In genomic region chr13:42536501-42537210, GRCm38 (mm10) we compare ENCODE assay signal across 10 mouse cellular contexts.
DNase-seq lines count a peak whose midpoint lies in the region; ATAC-seq and TF ChIP-seq lines count a peak whose summit lies in the region.
"Had no signal": no experiment of that assay in that cellular context is flagged by ENCODE, and none has a peak within 500 bp of the region (broad histone marks: within the 10 kb centered on the region; RNA-seq: fewer than 3 reads in every experiment).

No protein-coding gene starts in this region.

- H3K27ac ChIP-seq in embryonic facial prominence, embryonic 14.5 days (replicated peaks; ENCODE audit: low read depth, low read length), result no peak overlapping the region
- H3K27ac ChIP-seq in embryonic facial prominence, embryonic 10.5 days (replicated peaks), result no peak overlapping the region
- peak overlapping the region; percentile 63 for H3K27ac ChIP-seq in heart, postnatal 0 days (ENCODE audit: low read depth)
- H3K27ac ChIP-seq: liver, embryonic 12.5 days had no signal

- H3K4me1 ChIP-seq in embryonic facial prominence, embryonic 14.5 days (ENCODE audit: control insufficient read depth, insufficient read depth, low read length), result no peaks in the 10 kb centered on the region
- H3K4me1 ChIP-seq in embryonic facial prominence, embryonic 10.5 days, result no peaks in the 10 kb centered on the region
- no peaks in the 10 kb centered on the region for H3K4me1 ChIP-seq in heart, postnatal 0 days (ENCODE audit: control insufficient read depth, insufficient read depth)
- H3K4me1 ChIP-seq: liver, embryonic 12.5 days had no signal

- H3K27me3 ChIP-seq in embryonic facial prominence, embryonic 14.5 days (replicated peaks; ENCODE audit: control insufficient read depth, insufficient read depth, low read length), result no peaks in the 10 kb centered on the region
- H3K27me3 ChIP-seq in embryonic facial prominence, embryonic 10.5 days (replicated peaks; ENCODE audit: low read depth, poor library complexity, severe bottlenecking), result peaks cover 5% of the 10 kb centered on the region; the same call in 1 of the 2 replicates
- no peaks in the 10 kb centered on the region for H3K27me3 ChIP-seq in heart, postnatal 0 days (ENCODE audit: control insufficient read depth, insufficient read depth, low read length)
- H3K27me3 ChIP-seq: liver, embryonic 12.5 days had no signal

- H3K36me3 ChIP-seq in embryonic facial prominence, embryonic 14.5 days (ENCODE audit: control insufficient read depth, insufficient read depth, low read length), result no peaks in the 10 kb centered on the region
- H3K36me3 ChIP-seq in embryonic facial prominence, embryonic 10.5 days (replicated peaks), result no peaks in the 10 kb centered on the region
- H3K36me3 ChIP-seq in heart, postnatal 0 days (replicated peaks; ENCODE audit: control insufficient read depth, insufficient read depth, low read length), result no peaks in the 10 kb centered on the region
- H3K36me3 ChIP-seq: liver, embryonic 12.5 days had no signal

- no peak for ATAC-seq in embryonic facial prominence, embryonic 14.5 days (ENCODE audit: low read depth)
- ATAC-seq in heart, postnatal 0 days (ENCODE audit: insufficient read depth, low read depth), result peak; percentile 47; the same call in 1 of the 2 replicates
- no peak for ATAC-seq in megakaryocyte, adult 5-6 weeks (ENCODE audit: poor library complexity, severe bottlenecking)
- ATAC-seq: liver, embryonic 12.5 days had no signal

- no peak overlapping the region for H3K4me2 ChIP-seq in embryonic facial prominence, embryonic 14.5 days (ENCODE audit: low read depth, low read length)
- no peak overlapping the region for H3K4me2 ChIP-seq in heart, postnatal 0 days (ENCODE audit: low read depth, low read length)
- H3K4me2 ChIP-seq: liver, embryonic 12.5 days had no signal

- TF ChIP-seq EP300 in heart, postnatal 0 days (IDR thresholded peaks at IDR 0.05; ENCODE audit: low read depth), result no peak

- H3K9ac ChIP-seq in embryonic facial prominence, embryonic 14.5 days (ENCODE audit: low read depth, low read length), result no peak overlapping the region
- H3K9ac ChIP-seq in heart, postnatal 0 days (replicated peaks; ENCODE audit: low read depth, low read length), result no peak overlapping the region
- H3K9ac ChIP-seq: liver, embryonic 12.5 days had no signal

- 61% methylated on average over 7 of the region's 7 CpGs for WGBS in embryonic facial prominence, embryonic 14.5 days
- WGBS in embryonic facial prominence, embryonic 10.5 days, result 80% methylated on average over 7 of the region's 7 CpGs
- WGBS in heart, postnatal 0 days, result 41% methylated on average over 7 of the region's 7 CpGs

- peak; percentile 23 for DNase-seq in embryonic facial prominence, embryonic 14.5 days (ENCODE audit: low spot score)
- no peak for DNase-seq in embryonic facial prominence, embryonic 10.5 days (ENCODE audit: low spot score)
- peak; percentile 88 for DNase-seq in Muller cell, postnatal 12 days (ENCODE audit: inconsistent ontology term)
- DNase-seq in heart, postnatal 0 days (ENCODE audit: low spot score), result peak; percentile 47
- peak; percentile 23 to 60 for DNase-seq in left cerebral cortex, adult 9 months (ENCODE audit: low spot score in 2 of 2)
- no peak for DNase-seq in lung, adult 18-20 months
- no peak for DNase-seq in kidney, adult 9 months
- DNase-seq: kidney, postnatal 14 days had no signal

- no peak overlapping the region for H3K4me3 ChIP-seq in embryonic facial prominence, embryonic 14.5 days (ENCODE audit: low read depth, low read length)
- H3K4me3 ChIP-seq in embryonic facial prominence, embryonic 10.5 days, result no peak overlapping the region
- no peak overlapping the region for H3K4me3 ChIP-seq in heart, postnatal 0 days (ENCODE audit: low read depth, low read length)
- H3K4me3 ChIP-seq: liver, embryonic 12.5 days had no signal

- no peak for TF ChIP-seq CTCF in heart, postnatal 0 days (IDR thresholded peaks at IDR 0.05; ENCODE audit: low read depth)

- no peaks in the 10 kb centered on the region for H3K9me3 ChIP-seq in embryonic facial prominence, embryonic 14.5 days (ENCODE audit: control insufficient read depth, low read length)
- peaks cover 4% of the 10 kb centered on the region; the same call in 1 of the 2 replicates for H3K9me3 ChIP-seq in embryonic facial prominence, embryonic 10.5 days
- H3K9me3 ChIP-seq in heart, postnatal 0 days (replicated peaks; ENCODE audit: control insufficient read depth, low read length), result peaks cover 11% of the 10 kb centered on the region; the same call in 1 of the 2 replicates
- H3K9me3 ChIP-seq: liver, embryonic 12.5 days had no signal

Comparison
In these comparisons a context has a peak if more than half of its experiments do, and no peak if none do; other contexts are left out.
1. DNase-seq: peak in embryonic facial prominence, embryonic 14.5 days (single experiment), Muller cell, postnatal 12 days (single experiment), heart, postnatal 0 days (single experiment) and left cerebral cortex, adult 9 months (2 of 2); none in embryonic facial prominence, embryonic 10.5 days (single experiment), lung, adult 18-20 months (0 of 2) and kidney, adult 9 months (single experiment).